Mouse (Mus musculus) heart, postnatal 10 days (tissue): Measurements from ENCODE around the gene Guca1b. TPM values are rescaled to one million over a fixed set of nuclear protein-coding genes. Genes with fewer than 3 reads are reported as not detected.

Experiments
- total RNA-seq, 2 experiments: library from RNA; stranded (reverse); gene quantifications; 2 replicates each; pipeline ENCODE4 v1.2.3; 2021

Gene Guca1b
- total RNA-seq, 2 experiments from 2014 or later = 0.30 TPM; not detected in 1

Other genes starting within 250 kb of the Guca1b start
- 10 to 100 TPM; 26.8 to 28.3 TPM for gene Mrps10, start 16.5 kb upstream of the Guca1b start, total RNA-seq
- gene Guca1a, start 15.2 kb downstream of the Guca1b start, total RNA-seq = under 1 TPM; 0.52 to 0.81 TPM
- 1 to 10 TPM; 1.5 to 2.0 TPM for gene AI661453, start 51.2 kb downstream of the Guca1b start, total RNA-seq
- gene 1700001C19Rik, start 52.0 kb downstream of the Guca1b start, total RNA-seq = not detected
- 10 to 100 TPM; 14.0 to 15.5 TPM for gene Taf8, start 116.9 kb downstream of the Guca1b start, total RNA-seq
- gene Ccnd3, start 119.7 kb downstream of the Guca1b start, total RNA-seq = 100 to 1,000 TPM; 119 to 132 TPM
- gene Bysl, start 226.1 kb downstream of the Guca1b start, total RNA-seq = 10 to 100 TPM; 17.2 to 19.0 TPM
- 10 to 100 TPM; 21.9 to 23.0 TPM for gene Med20, start 226.2 kb downstream of the Guca1b start, total RNA-seq
- 1 to 10 TPM; 3.0 to 3.5 TPM for gene Gm20517, start 226.2 kb downstream of the Guca1b start, total RNA-seq
- gene Usp49, start 245.3 kb downstream of the Guca1b start, total RNA-seq = 1 to 10 TPM; 5.4 to 5.5 TPM